Comparison of ENCODE assay signal across 8 mouse cellular contexts in the genomic region with DNA sequence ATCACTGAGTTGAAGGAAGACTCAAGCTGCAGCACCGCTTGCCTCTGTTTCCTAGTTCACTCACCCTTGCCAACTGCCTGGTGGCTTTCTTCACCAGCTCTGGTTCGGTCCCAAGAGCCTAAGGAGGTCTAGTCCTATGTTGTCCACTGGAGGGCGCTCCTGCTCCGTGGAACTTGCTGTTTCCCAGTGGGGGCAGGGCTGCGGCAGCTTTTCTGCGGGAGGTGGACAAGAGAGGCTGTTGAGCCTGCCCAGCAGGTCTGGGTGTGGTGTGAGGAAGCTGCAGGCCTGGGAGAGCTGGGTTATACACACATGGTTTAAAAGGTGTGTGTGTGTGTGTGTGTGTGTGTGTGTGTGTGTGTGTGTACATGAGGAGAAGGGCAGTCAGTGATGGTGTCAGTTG. TPM values are rescaled to one million over a fixed set of nuclear protein-coding genes. Genes with fewer than 3 reads are reported as not detected.
DNase-seq lines count a peak whose midpoint lies in the region; ATAC-seq lines count a peak whose summit lies in the region.

No protein-coding gene starts in this region.

- H3K4me2 ChIP-seq in hindbrain, embryonic 12.5 days (replicated peaks) = no peak overlapping the region

- H3K36me3 ChIP-seq in hindbrain, embryonic 12.5 days = no peaks in the 10 kb centered on the region

- H3K4me3 ChIP-seq in hindbrain, embryonic 12.5 days = no peak overlapping the region

- no peak overlapping the region for H3K27ac ChIP-seq in hindbrain, embryonic 12.5 days

- peak; percentile 96 for DNase-seq in NIH3T3 (ENCODE audit: low read depth)
- peak; percentile 83 for DNase-seq in c-Kit-positive CD71-negative TER-119-negative erythroid progenitor cells, embryonic 14.5 days (ENCODE audit: low read depth)
- DNase-seq in layer of hippocampus, postnatal 14 days (ENCODE audit: low spot score in 2 of 2) = peak; percentile 83 to 88
- DNase-seq in spleen, adult 18-20 months = peak; percentile 33 to 65

- ATAC-seq in frontal cortex, adult (ENCODE audit: low TSS enrichment) = peak; percentile 85
- 0 out of 2 replicates have a peak, but pooled peaks have one; percentile 11 for ATAC-seq in hindbrain, embryonic 12.5 days (ENCODE audit: low FRiP score)
- peak; percentile 76 for ATAC-seq in megakaryocyte progenitor cell, adult 5-6 weeks (replicated peaks; ENCODE audit: poor library complexity)
- ATAC-seq in inflammation-experienced regulatory T-cells, adult 6 months = no peak

- 9% methylated on average over 6 of the region's 6 CpGs for WGBS in hindbrain, embryonic 12.5 days

- H3K4me1 ChIP-seq in hindbrain, embryonic 12.5 days = 0 out of 2 replicates have a peak, but pooled peaks cover 2% of the 10 kb centered on the region

- H3K9me3 ChIP-seq in hindbrain, embryonic 12.5 days (replicated peaks) = no peaks in the 10 kb centered on the region

- no peak overlapping the region for H3K9ac ChIP-seq in hindbrain, embryonic 12.5 days

- H3K27me3 ChIP-seq in hindbrain, embryonic 12.5 days = peaks cover 3% of the 10 kb centered on the region; the same call in 1 of the 2 replicates

RNA-seq across cellular contexts. Expression of gene 6030408B16Rik, which starts 34.3 kb away (rescaled TPM):
- polyA plus RNA-seq in hindbrain, embryonic 12.5 days (2016; fragmentation: Nextera tagmentation; extraction: Ambion mirVana) = 0.31 and 0.87 TPM in 2 replicates
- total RNA-seq in layer of hippocampus, postnatal 14 days (2021) = under 1 TPM; 0.28 to 0.69 TPM
- not detected in 2 replicates for total RNA-seq in megakaryocyte progenitor cell, adult 5-6 weeks (2015)
- not detected in 2 replicates for total RNA-seq in megakaryocyte progenitor cell, adult 5-6 weeks (2017)
- polyA plus RNA-seq in inflammation-experienced regulatory T-cells, adult 6 months (2017; shearing (Covaris generic)) = under 1 TPM in 1 of 3 experiments, not detected in 2; 0.70 TPM

RNA-seq across cellular contexts. Expression of gene Krt80, which starts 42.7 kb away (rescaled TPM):
- polyA plus RNA-seq in hindbrain, embryonic 12.5 days (2016; fragmentation: Nextera tagmentation; extraction: Ambion mirVana) = 0.14 and 0.21 TPM in 2 replicates
- under 1 TPM in 1 of 2 experiments, not detected in 1; 0.10 TPM for total RNA-seq in layer of hippocampus, postnatal 14 days (2021)
- 1.8 and 3.1 TPM in 2 replicates for total RNA-seq in megakaryocyte progenitor cell, adult 5-6 weeks (2015)
- total RNA-seq in megakaryocyte progenitor cell, adult 5-6 weeks (2017) = 0.57 and 0.83 TPM in 2 replicates
- polyA plus RNA-seq in inflammation-experienced regulatory T-cells, adult 6 months (2017; shearing (Covaris generic)) = under 1 TPM in 1 of 3 experiments, not detected in 2; 0.16 TPM

RNA-seq across cellular contexts. Expression of gene Atg101, which starts 43.2 kb away (rescaled TPM):
- 62.0 and 66.5 TPM in 2 replicates for polyA plus RNA-seq in hindbrain, embryonic 12.5 days (2016; fragmentation: Nextera tagmentation; extraction: Ambion mirVana)
- 10 to 100 TPM; 45.9 to 47.3 TPM for total RNA-seq in layer of hippocampus, postnatal 14 days (2021)
- 7.9 and 13.1 TPM in 2 replicates for total RNA-seq in megakaryocyte progenitor cell, adult 5-6 weeks (2015)
- 58.6 and 63.5 TPM in 2 replicates for total RNA-seq in megakaryocyte progenitor cell, adult 5-6 weeks (2017)
- polyA plus RNA-seq in inflammation-experienced regulatory T-cells, adult 6 months (2017; shearing (Covaris generic)) = 10 to 100 TPM; 39.9 to 53.6 (median 47.8) TPM
